Mouse (Mus musculus) myocyte (in vitro differentiated cells): ENCODE data around the gene Selenon.

Source experiments
- CEBPB ChIP-seq: IDR thresholded peaks from 2 replicates; pipeline ENCODE4 v1.6.1; 2011; ENCODE audit warnings: mild to moderate bottlenecking, moderate library complexity; ENCODE audit not compliant: poor library complexity, insufficient read depth, severe bottlenecking
- E2F4 ChIP-seq: IDR thresholded peaks from one replicate; pipeline ENCODE4 v1.6.1; 2011; ENCODE audit warnings: mild to moderate bottlenecking, control low read depth, moderate library complexity; ENCODE audit not compliant: insufficient read depth
- MAX ChIP-seq: IDR thresholded peaks from one replicate; pipeline ENCODE4 v1.6.1; 2011; ENCODE audit warnings: low read depth, mild to moderate bottlenecking, control low read depth
- MYOD1 ChIP-seq, 3 experiments: IDR thresholded peaks; one replicate each; pipeline ENCODE4 v1.6.1; 2011; ENCODE audit warnings: control low read depth in 2 of 3, low read depth in 2 of 3, mild to moderate bottlenecking in 2 of 3, moderate library complexity in 1 of 3; ENCODE audit not compliant: insufficient read length in 2 of 3, control insufficient read depth in 1 of 3
- MYOG ChIP-seq, 3 experiments: IDR thresholded peaks; one replicate each; pipeline ENCODE4 v1.6.1; 2011; ENCODE audit warnings: control low read depth in 2 of 3, low read depth in 2 of 3, mild to moderate bottlenecking in 2 of 3; ENCODE audit not compliant: insufficient read length in 2 of 3, control insufficient read depth in 1 of 3, insufficient read depth in 1 of 3
- POLR2A ChIP-seq: IDR thresholded peaks from one replicate; pipeline ENCODE4 v1.6.1; 2011; ENCODE audit warnings: low read depth, mild to moderate bottlenecking, control low read depth, moderate library complexity; ENCODE audit not compliant: insufficient read length
- POLR2AphosphoS2 ChIP-seq: IDR thresholded peaks from one replicate; pipeline ENCODE4 v1.6.1; 2011; ENCODE audit warnings: low read depth, control low read depth; ENCODE audit not compliant: insufficient read length
- SRF ChIP-seq: IDR thresholded peaks from one replicate; pipeline ENCODE4 v1.6.1; 2011; ENCODE audit warnings: low read depth; ENCODE audit not compliant: control insufficient read depth, insufficient read length
- TCF12 ChIP-seq: IDR thresholded peaks from one replicate; pipeline ENCODE4 v1.6.1; 2011; ENCODE audit warnings: mild to moderate bottlenecking, control low read depth; ENCODE audit not compliant: poor library complexity, insufficient read depth, severe bottlenecking
- TCF3 ChIP-seq: IDR thresholded peaks from one replicate; pipeline ENCODE4 v1.6.1; 2011; ENCODE audit warnings: low read depth, control low read depth; ENCODE audit not compliant: insufficient read length
- USF1 ChIP-seq: IDR thresholded peaks from one replicate; pipeline ENCODE4 v1.6.1; 2011; ENCODE audit warnings: low read depth, mild to moderate bottlenecking, control low read depth, moderate library complexity

- TF ChIP-seq POLR2AphosphoS2 (no peak), POLR2A (no peak), MAX (no peak), MYOG (IDR thresholded peaks at IDR 0.05; ENCODE audit: control insufficient read depth in 1 of 3, insufficient read depth in 1 of 3, insufficient read length in 2 of 3, low read depth in 2 of 3) (no peak), E2F4 (no peak), MYOD1 (IDR thresholded peaks at IDR 0.05; ENCODE audit: control insufficient read depth in 1 of 3, insufficient read length in 2 of 3, low read depth in 2 of 3) (no peak), TCF12 (no peak), SRF (no peak), CEBPB (no peak), USF1 (no peak), TCF3 (no peak)
Measured at GRCm38 (mm10) chr4:134497986-134498731, 53.8 kb downstream of the Selenon start.
